Mouse (Mus musculus): ENCODE results near the gene Usp6nl. TPM values are rescaled to one million over a fixed set of nuclear protein-coding genes. Genes with fewer than 3 reads are reported as not detected.

The Usp6nl gene
- polyA plus RNA-seq, 1 experiment from 2014 or later: 8.9 TPM

GRCm38 (mm10) chr2:6483081-6483992 lies 160.9 kb downstream of the Usp6nl start:
- TF ChIP-seq EP300 (optimal IDR thresholded peaks at IDR 0.05): no peak
- peak; percentile 32 for TF ChIP-seq CTCF (IDR thresholded peaks at IDR 0.05; ENCODE audit: low read depth)
- H3K36me3 ChIP-seq (ENCODE audit: control insufficient read depth, insufficient read depth, low read length): no peaks in the 10 kb centered on the region
- H3K27ac ChIP-seq (replicated peaks): no peak overlapping the region
- 50% methylated on average over 8 of the region's 8 CpGs for WGBS
- H3K4me2 ChIP-seq (replicated peaks; ENCODE audit: low read depth): no peak overlapping the region
- peak; percentile 31 for DNase-seq (ENCODE audit: low spot score)
- no peak overlapping the region for H3K4me3 ChIP-seq (ENCODE audit: low read depth, low read length)
- no peaks in the 10 kb centered on the region for H3K9me3 ChIP-seq (ENCODE audit: control insufficient read depth, low read length)
- ATAC-seq (ENCODE audit: low FRiP score, low TSS enrichment): no peak
- H3K4me1 ChIP-seq (replicated peaks; ENCODE audit: control insufficient read depth, insufficient read depth): peaks cover 5% of the 10 kb centered on the region; the same call in 1 of the 2 replicates
- no peaks in the 10 kb centered on the region for H3K27me3 ChIP-seq (ENCODE audit: control insufficient read depth, insufficient read depth, low read length)
- no peak overlapping the region for H3K9ac ChIP-seq (ENCODE audit: low read length)

GRCm38 (mm10) chr2:6484179-6484578 lies 161.7 kb downstream of the Usp6nl start:
- no peaks in the 10 kb centered on the region for H3K36me3 ChIP-seq (ENCODE audit: control insufficient read depth, insufficient read depth, low read length)
- WGBS: 74% methylated on average over 3 of the region's 3 CpGs
- no peak overlapping the region for H3K9ac ChIP-seq (ENCODE audit: low read length)
- H3K27me3 ChIP-seq (ENCODE audit: control insufficient read depth, insufficient read depth, low read length): no peaks in the 10 kb centered on the region
- H3K27ac ChIP-seq (replicated peaks): no peak overlapping the region
- H3K9me3 ChIP-seq (ENCODE audit: control insufficient read depth, low read length): no peaks in the 10 kb centered on the region
- ATAC-seq (ENCODE audit: low FRiP score, low TSS enrichment): no peak
- TF ChIP-seq EP300 (optimal IDR thresholded peaks at IDR 0.05) (no peak), CTCF (IDR thresholded peaks at IDR 0.05; ENCODE audit: low read depth) (no peak)
- no peak overlapping the region for H3K4me2 ChIP-seq (replicated peaks; ENCODE audit: low read depth)
- 0 out of 2 replicates have a peak, but pooled peaks cover 2% of the 10 kb centered on the region for H3K4me1 ChIP-seq (replicated peaks; ENCODE audit: control insufficient read depth, insufficient read depth)
- no peak for DNase-seq (ENCODE audit: low spot score)
- H3K4me3 ChIP-seq (ENCODE audit: low read depth, low read length): no peak overlapping the region

GRCm38 (mm10) chr2:6487566-6488488 lies 165.4 kb downstream of the Usp6nl start:
- TF ChIP-seq CTCF (IDR thresholded peaks at IDR 0.05; ENCODE audit: low read depth) (no peak), EP300 (optimal IDR thresholded peaks at IDR 0.05) (no peak)
- no peaks in the 10 kb centered on the region for H3K27me3 ChIP-seq (ENCODE audit: control insufficient read depth, insufficient read depth, low read length)
- 76% methylated on average over 10 of the region's 10 CpGs for WGBS
- H3K4me2 ChIP-seq (replicated peaks; ENCODE audit: low read depth): no peak overlapping the region
- DNase-seq (ENCODE audit: low spot score) (no peak), ATAC-seq (ENCODE audit: low FRiP score, low TSS enrichment) (no peak)
- H3K9ac ChIP-seq (ENCODE audit: low read length): no peak overlapping the region
- 0 out of 2 replicates have a peak, but pooled peaks cover 2% of the 10 kb centered on the region for H3K4me1 ChIP-seq (replicated peaks; ENCODE audit: control insufficient read depth, insufficient read depth)
- H3K36me3 ChIP-seq (ENCODE audit: control insufficient read depth, insufficient read depth, low read length): no peaks in the 10 kb centered on the region
- no peak overlapping the region for H3K4me3 ChIP-seq (ENCODE audit: low read depth, low read length)
- no peaks in the 10 kb centered on the region for H3K9me3 ChIP-seq (ENCODE audit: control insufficient read depth, low read length)
- H3K27ac ChIP-seq (replicated peaks): no peak overlapping the region

GRCm38 (mm10) chr2:6488489-6489056 lies 166.1 kb downstream of the Usp6nl start:
- Histone ChIP-seq H3K4me3 (ENCODE audit: low read depth, low read length) (no peak overlapping the region), H3K36me3 (ENCODE audit: control insufficient read depth, insufficient read depth, low read length) (no peaks in the 10 kb centered on the region), H3K9ac (ENCODE audit: low read length) (no peak overlapping the region), H3K4me2 (replicated peaks; ENCODE audit: low read depth) (no peak overlapping the region), H3K27ac (replicated peaks) (no peak overlapping the region), H3K27me3 (ENCODE audit: control insufficient read depth, insufficient read depth, low read length) (no peaks in the 10 kb centered on the region), H3K9me3 (ENCODE audit: control insufficient read depth, low read length) (no peaks in the 10 kb centered on the region), H3K4me1 (replicated peaks; ENCODE audit: control insufficient read depth, insufficient read depth) (0 out of 2 replicates have a peak, but pooled peaks cover 2% of the 10 kb centered on the region)
- DNase-seq (ENCODE audit: low spot score): no peak
- no peak for ATAC-seq (ENCODE audit: low FRiP score, low TSS enrichment)
- no peak for TF ChIP-seq EP300 (optimal IDR thresholded peaks at IDR 0.05)
- TF ChIP-seq CTCF (IDR thresholded peaks at IDR 0.05; ENCODE audit: low read depth): no peak
- WGBS: 82% methylated on average over 14 of the region's 14 CpGs

GRCm38 (mm10) chr2:6490076-6490475 lies 167.6 kb downstream of the Usp6nl start:
- no peak overlapping the region for H3K4me3 ChIP-seq (ENCODE audit: low read depth, low read length)
- DNase-seq (ENCODE audit: low spot score) (no peak), ATAC-seq (ENCODE audit: low FRiP score, low TSS enrichment) (no peak)
- H3K4me1 ChIP-seq (replicated peaks; ENCODE audit: control insufficient read depth, insufficient read depth): no peaks in the 10 kb centered on the region
- H3K27me3 ChIP-seq (ENCODE audit: control insufficient read depth, insufficient read depth, low read length): no peaks in the 10 kb centered on the region
- WGBS: 89% methylated on average over 6 of the region's 6 CpGs
- H3K36me3 ChIP-seq (ENCODE audit: control insufficient read depth, insufficient read depth, low read length): no peaks in the 10 kb centered on the region
- no peak for TF ChIP-seq EP300 (optimal IDR thresholded peaks at IDR 0.05)
- TF ChIP-seq CTCF (IDR thresholded peaks at IDR 0.05; ENCODE audit: low read depth): no peak
- H3K4me2 ChIP-seq (replicated peaks; ENCODE audit: low read depth): no peak overlapping the region
- H3K27ac ChIP-seq (replicated peaks): no peak overlapping the region
- H3K9me3 ChIP-seq (ENCODE audit: control insufficient read depth, low read length): no peaks in the 10 kb centered on the region
- H3K9ac ChIP-seq (ENCODE audit: low read length): no peak overlapping the region

Measured in stomach, postnatal 0 days (tissue).